Mouse (Mus musculus) small intestine, adult 2 months (tissue): Measurements from ENCODE around the gene Gpr4. TPM values are rescaled to one million over a fixed set of nuclear protein-coding genes. Genes with fewer than 3 reads are reported as not detected.

Source experiments
- H3K27ac ChIP-seq: fragments of 200-500 bp; 2 replicates; pipeline ENCODE4 v1.5.1; 2012; ENCODE audit warnings: low read depth, low read length, control low read depth, inconsistent platforms; ENCODE audit not compliant: insufficient read depth
- H3K27me3 ChIP-seq: fragments of 200-500 bp; 2 replicates; pipeline ENCODE4 v1.6.1; 2012; ENCODE audit warnings: mild to moderate bottlenecking, moderate library complexity, low read length, inconsistent platforms; ENCODE audit not compliant: control insufficient read depth, insufficient read depth
- H3K36me3 ChIP-seq: fragments of 200-500 bp; 2 replicates; pipeline ENCODE4 v1.6.1; 2012; ENCODE audit warnings: mild to moderate bottlenecking, low read length, control low read depth, inconsistent platforms; ENCODE audit not compliant: control insufficient read depth, insufficient read depth
- H3K4me1 ChIP-seq: fragments of 200-500 bp; 2 replicates; pipeline ENCODE4 v1.6.1; 2012; ENCODE audit warnings: low read length, inconsistent platforms, mixed read lengths; ENCODE audit not compliant: control insufficient read depth, insufficient read depth, insufficient read length
- H3K4me3 ChIP-seq: fragments of 200-500 bp; 2 replicates; pipeline ENCODE4 v1.5.1; 2012; ENCODE audit warnings: low read depth, mild to moderate bottlenecking, control low read depth, inconsistent platforms, low read length, moderate library complexity
- CTCF ChIP-seq: fragments of 200-500 bp; IDR thresholded peaks from 2 replicates; pipeline ENCODE4 v1.5.1; 2012; ENCODE audit warnings: low read depth, mild to moderate bottlenecking, control low read depth, inconsistent platforms, low read length, moderate library complexity, mixed read lengths; ENCODE audit not compliant: insufficient replicate concordance, insufficient read length; ENCODE audit errors: extremely low read depth
- POLR2A ChIP-seq: fragments of 200-500 bp; IDR thresholded peaks from 2 replicates; pipeline ENCODE4 v1.6.1; 2012; ENCODE audit warnings: low read depth, mild to moderate bottlenecking, control low read depth, inconsistent platforms, low read length, moderate library complexity
- WGBS: fragments of 180-500 bp; shearing (Covaris S2); methylation state at CpG from one replicate; pipeline ENCODE4 v1.1.7; 2018; 5-methylcytosine and 5-hydroxymethylcytosine counted together
- polyA plus RNA-seq: library from polyadenylated mRNA; depleted of rRNA; stranded (reverse); fragments of >200 nt; gene quantifications from 2 replicates; pipeline ENCODE4 v1.2.3, GENCODE M21; 2012

The Gpr4 gene
- polyA plus RNA-seq, 1 experiment: 4.4 TPM

DNA sequence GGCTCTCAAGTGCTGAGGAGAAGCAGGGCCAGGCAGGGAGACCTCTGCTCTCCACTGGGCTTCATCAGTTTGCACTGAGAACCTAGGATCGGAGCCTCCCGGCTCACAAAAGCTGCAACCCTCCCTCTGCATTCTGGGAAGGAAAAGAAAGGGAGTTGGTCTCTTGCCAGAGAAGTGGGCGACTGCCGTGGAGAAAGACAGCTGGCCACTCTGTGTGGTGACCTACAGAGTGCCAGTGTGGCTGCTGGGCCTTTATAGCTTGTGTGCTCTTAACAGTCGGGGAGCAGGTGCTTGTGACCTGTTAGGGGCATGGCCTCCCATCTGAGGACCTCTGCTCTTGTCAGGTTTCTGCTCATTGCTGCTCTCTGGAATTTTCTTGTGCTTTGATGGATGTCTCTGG lies 31.5 kb downstream of the Gpr4 start:
- H3K36me3 ChIP-seq: peaks cover 16% of the 10 kb centered on the region
- 60% methylated on average over 5 of the region's 5 CpGs for WGBS
- no peak overlapping the region for H3K27ac ChIP-seq
- no peak overlapping the region for H3K4me3 ChIP-seq
- TF ChIP-seq POLR2A: no peak
- TF ChIP-seq CTCF: no peak
- H3K4me1 ChIP-seq: peaks cover 26% of the 10 kb centered on the region
- no peaks in the 10 kb centered on the region for H3K27me3 ChIP-seq

DNA sequence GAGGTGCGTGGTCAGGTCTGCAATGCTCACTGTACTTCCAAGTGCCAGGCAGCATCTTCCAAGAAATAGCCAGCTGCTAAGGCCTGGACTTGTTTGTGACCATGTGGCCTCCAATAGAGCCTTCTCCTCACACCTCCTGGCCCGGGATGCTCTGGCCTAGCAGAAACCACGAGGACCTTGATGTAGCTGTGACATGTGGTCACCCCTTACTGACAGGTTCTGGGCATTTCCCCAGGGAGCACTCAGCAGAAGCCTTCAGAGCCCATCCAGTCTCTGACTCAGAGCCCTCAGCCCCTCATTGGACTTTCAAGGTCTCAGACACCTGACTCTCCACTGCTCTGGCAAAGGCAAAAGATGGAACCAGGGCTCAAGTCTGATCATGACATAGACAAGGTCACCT lies 32.7 kb downstream of the Gpr4 start:
- TF ChIP-seq POLR2A (no peak), CTCF (no peak)
- H3K36me3 ChIP-seq: peaks cover 16% of the 10 kb centered on the region
- no peaks in the 10 kb centered on the region for H3K27me3 ChIP-seq
- H3K4me1 ChIP-seq: peaks cover 30% of the 10 kb centered on the region
- H3K4me3 ChIP-seq: no peak overlapping the region
- 87% methylated on average over 3 of the region's 3 CpGs for WGBS
- no peak overlapping the region for H3K27ac ChIP-seq

DNA sequence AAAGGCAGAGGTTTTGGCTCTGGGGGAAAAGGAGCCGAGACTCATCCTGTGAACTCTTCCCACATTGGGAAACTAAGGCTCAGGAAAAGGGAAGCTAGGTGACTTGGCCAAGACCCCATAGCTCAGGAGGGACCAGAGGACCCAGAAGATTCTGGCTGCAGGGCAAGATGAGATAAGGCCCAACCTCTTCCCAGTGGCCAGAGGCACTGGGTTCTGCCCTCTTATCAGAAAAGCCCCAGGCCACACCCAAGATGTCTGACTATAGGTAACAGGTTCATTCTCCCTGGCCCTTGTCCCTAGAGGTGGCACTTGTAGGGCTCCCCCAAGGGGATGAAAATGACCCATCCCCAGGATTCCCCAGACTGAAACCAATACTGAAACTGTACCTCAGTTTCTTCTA lies 34.5 kb downstream of the Gpr4 start:
- no peaks in the 10 kb centered on the region for H3K27me3 ChIP-seq
- peaks cover 22% of the 10 kb centered on the region for H3K4me1 ChIP-seq
- H3K4me3 ChIP-seq: no peak overlapping the region
- H3K27ac ChIP-seq: no peak overlapping the region
- WGBS: 96% methylated on average over 1 of the region's 1 CpGs
- H3K36me3 ChIP-seq: peaks cover 16% of the 10 kb centered on the region
- TF ChIP-seq CTCF (no peak), POLR2A (no peak)

DNA sequence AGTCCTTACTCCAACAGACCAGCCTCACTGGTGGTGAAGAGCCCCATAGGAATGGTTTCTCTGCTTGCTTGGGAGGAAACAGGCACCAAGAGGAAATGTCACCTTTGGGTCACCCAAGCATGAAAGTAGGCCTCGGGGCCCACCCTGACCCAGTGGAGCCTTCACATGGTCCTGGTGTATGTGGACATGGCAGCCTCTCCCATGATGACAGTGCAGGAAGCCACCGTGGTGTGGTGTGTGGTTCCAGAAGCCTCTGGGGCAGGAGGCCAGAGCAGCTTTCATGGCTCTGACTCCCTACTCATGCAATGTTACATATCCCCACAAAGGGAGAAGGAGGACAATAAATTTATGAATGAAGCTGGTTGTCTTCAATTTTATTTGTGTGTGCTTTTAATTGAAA lies 35.2 kb downstream of the Gpr4 start:
- peaks cover 25% of the 10 kb centered on the region for H3K4me1 ChIP-seq
- peaks cover 16% of the 10 kb centered on the region for H3K36me3 ChIP-seq
- H3K27ac ChIP-seq: no peak overlapping the region
- TF ChIP-seq CTCF (no peak), POLR2A (no peak)
- no peak overlapping the region for H3K4me3 ChIP-seq
- WGBS: 93% methylated on average over 2 of the region's 2 CpGs
- H3K27me3 ChIP-seq: no peaks in the 10 kb centered on the region

DNA sequence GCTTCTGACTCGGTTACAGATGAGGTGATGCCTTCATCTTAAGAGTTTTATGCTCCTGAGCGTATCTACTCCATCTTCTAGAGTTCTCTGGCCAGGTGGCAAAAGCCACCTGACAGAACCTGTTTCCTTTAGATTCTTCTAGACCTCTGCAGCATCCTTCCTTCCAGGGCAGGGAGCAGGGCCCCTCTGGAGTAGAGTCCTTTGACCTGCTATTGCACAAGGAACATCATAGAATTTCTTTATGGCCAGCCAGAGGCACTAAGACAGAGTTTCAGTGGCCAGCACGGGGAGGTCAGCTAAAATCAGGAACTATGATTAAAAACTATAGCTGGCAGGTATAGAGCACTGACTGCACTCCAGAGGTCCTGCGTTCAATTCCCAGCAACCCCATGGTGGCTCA lies 39.7 kb downstream of the Gpr4 start:
- Histone ChIP-seq H3K27me3 (no peaks in the 10 kb centered on the region), H3K4me3 (no peak overlapping the region), H3K4me1 (peaks cover 21% of the 10 kb centered on the region; the same call in 1 of the 2 replicates), H3K27ac (peak overlapping the region; percentile 29; the same call in 1 of the 2 replicates), H3K36me3 (peaks cover 24% of the 10 kb centered on the region)
- 61% methylated on average over 4 of the region's 4 CpGs for WGBS
- no peak for TF ChIP-seq CTCF
- TF ChIP-seq POLR2A: no peak

DNA sequence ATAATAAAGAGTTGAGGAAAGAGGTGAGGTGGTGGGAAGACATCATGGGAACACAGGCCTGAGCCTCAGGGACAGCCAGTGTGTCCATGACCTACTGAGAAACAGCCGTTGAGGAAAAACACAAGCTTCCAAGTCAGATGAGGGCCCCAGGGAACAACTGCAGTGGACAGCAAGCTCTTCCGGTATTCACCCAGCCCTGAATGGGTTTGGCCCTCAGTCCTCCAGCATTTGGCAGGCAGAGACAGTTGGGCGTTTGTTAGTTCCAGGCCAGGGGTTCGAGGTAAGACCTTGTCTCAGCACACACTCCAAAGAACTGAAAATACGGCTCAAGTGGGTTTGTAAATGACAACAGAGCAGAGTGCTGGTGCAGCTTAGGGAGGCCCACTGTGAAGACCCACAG lies 41.1 kb downstream of the Gpr4 start:
- WGBS: 72% methylated on average over 5 of the region's 5 CpGs
- Histone ChIP-seq H3K4me1 (peaks cover 24% of the 10 kb centered on the region), H3K4me3 (no peak overlapping the region), H3K27ac (0 out of 2 replicates have a peak overlapping the region, but pooled peaks have one; percentile 3), H3K36me3 (peaks cover 36% of the 10 kb centered on the region), H3K27me3 (no peaks in the 10 kb centered on the region)
- no peak for TF ChIP-seq CTCF
- no peak for TF ChIP-seq POLR2A

DNA sequence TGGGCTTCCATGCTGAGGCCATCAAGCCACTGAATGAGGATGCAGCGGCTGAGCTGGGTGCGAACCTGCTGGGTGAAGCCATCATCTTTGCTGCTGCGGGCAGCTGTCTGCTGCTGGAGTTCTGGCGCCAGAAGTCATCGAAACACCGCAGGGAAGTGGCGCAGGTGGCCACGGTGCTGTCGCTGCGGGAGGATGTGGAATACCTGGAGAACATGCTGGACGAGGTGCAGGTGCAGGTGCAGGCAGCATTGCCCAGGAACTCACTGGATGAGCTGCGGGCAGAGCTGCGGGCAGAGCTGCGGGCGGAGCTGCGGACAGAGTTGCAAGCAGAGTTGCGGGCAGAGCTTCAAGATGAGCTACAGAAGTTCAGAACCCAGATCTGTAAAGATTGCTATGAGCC lies 43.1 kb downstream of the Gpr4 start:
- TF ChIP-seq CTCF (no peak), POLR2A (no peak)
- 89% methylated on average over 17 of the region's 17 CpGs for WGBS
- peaks cover 18% of the 10 kb centered on the region for H3K4me1 ChIP-seq
- peaks cover 56% of the 10 kb centered on the region for H3K36me3 ChIP-seq
- H3K27ac ChIP-seq: no peak overlapping the region
- no peaks in the 10 kb centered on the region for H3K27me3 ChIP-seq
- H3K4me3 ChIP-seq: no peak overlapping the region
